Mouse (Mus musculus): Measurements from ENCODE around the gene Tbc1d22a.

Tbc1d22a gene

DNA sequence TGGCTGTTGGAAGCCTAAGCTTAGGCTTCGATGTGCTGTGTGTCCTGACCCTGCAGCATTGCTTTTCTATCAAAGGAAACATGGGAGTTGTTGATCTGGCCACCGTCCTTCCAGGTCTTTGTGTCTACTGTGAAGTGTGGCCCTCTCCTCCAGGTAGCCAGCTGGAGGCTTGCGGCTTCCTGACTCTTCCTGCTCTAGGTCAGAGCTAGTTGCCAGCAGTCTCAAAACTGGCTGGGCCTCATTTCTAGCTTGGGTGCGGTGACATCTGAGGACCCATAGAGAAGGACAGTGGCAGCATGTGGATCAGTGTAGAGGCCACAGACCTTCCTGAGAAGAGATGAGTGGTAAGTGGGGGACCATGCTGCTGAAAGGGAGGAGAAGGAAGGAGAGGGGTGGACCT lies 120.0 kb downstream of the Tbc1d22a start:
- no peak for DNase-seq (ENCODE audit: low read depth, low spot score)

DNA sequence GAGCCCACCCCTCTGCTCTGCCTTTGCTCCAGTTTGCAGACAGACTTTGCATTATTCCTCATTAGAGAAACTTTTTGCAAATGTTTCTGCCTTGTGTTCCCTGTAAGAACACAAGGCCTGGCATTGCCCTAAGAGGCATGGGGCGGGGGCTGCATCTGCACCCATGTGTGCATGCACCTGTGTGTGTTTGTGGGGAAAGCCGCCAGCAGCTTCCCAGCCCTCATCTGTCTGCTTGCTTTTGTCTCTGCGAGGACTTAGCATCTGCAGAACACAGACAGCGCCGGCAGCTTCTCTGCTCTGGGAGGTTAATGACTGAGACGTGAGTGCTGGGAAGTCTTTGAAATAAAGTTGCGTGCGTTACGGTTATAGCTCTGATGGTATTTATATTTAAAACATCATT lies 120.5 kb downstream of the Tbc1d22a start:
- no peak for DNase-seq (ENCODE audit: low read depth, low spot score)

- no peak for DNase-seq (ENCODE audit: low read depth, low spot score)
Observed at GRCm38 (mm10) chr15:86335781-86336180, 121.5 kb downstream of the Tbc1d22a start.

- DNase-seq (ENCODE audit: low read depth, low spot score): no peak
Observed at GRCm38 (mm10) chr15:86337726-86338125, 123.5 kb downstream of the Tbc1d22a start.

- DNase-seq (ENCODE audit: low read depth, low spot score): no peak
Observed at GRCm38 (mm10) chr15:86339736-86340135, 125.5 kb downstream of the Tbc1d22a start.

DNA sequence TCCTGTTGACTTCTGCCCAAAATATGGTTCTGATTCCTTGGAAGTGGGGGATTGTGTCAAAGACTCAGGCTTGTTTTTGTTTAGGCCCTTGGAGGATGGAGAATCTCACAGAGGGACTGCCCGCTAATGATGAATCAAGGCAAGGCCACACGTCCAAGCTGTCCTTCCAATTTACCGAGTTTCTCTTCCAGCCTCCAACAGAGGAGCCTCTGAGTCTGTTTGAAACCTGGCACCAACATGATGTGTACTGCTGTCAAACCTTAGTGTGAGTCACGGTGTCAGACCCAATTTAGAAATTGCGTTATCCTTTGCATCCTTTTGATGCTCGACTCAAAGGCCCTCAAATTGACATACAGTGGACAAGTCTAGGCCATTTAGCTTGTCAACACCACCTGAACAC lies 126.5 kb downstream of the Tbc1d22a start:
- no peak for DNase-seq (ENCODE audit: low read depth, low spot score)

- DNase-seq (ENCODE audit: low read depth, low spot score): no peak
Observed at GRCm38 (mm10) chr15:86342637-86343375, 128.5 kb downstream of the Tbc1d22a start.

- DNase-seq (ENCODE audit: low read depth, low spot score): peak; percentile 30
Observed at GRCm38 (mm10) chr15:86344906-86345331, 130.7 kb downstream of the Tbc1d22a start.

DNA sequence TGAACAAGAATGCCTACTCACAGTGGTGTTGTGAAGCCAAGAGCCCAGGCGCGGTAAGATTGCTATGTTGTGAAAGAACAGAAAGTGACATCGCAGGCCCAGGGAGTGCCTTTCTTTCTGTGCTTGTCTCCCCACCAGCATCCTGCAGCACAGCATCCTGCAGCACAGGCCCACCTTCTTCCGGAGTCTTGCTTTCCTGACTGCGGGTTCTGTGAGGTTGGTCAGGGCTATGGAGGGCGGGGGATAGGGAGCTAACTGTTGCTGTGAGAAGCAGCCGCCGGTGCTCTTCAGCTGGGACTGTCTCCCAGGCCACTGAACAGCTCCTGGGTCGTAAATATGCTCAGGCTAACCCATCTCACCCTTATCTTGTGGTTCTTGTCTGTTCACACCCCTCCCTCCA lies 131.6 kb downstream of the Tbc1d22a start:
- no peak for DNase-seq (ENCODE audit: low read depth, low spot score)

GRCm38 (mm10) chr15:86346606-86347005 lies 132.3 kb downstream of the Tbc1d22a start:
- DNase-seq (ENCODE audit: low read depth, low spot score): no peak

DNA sequence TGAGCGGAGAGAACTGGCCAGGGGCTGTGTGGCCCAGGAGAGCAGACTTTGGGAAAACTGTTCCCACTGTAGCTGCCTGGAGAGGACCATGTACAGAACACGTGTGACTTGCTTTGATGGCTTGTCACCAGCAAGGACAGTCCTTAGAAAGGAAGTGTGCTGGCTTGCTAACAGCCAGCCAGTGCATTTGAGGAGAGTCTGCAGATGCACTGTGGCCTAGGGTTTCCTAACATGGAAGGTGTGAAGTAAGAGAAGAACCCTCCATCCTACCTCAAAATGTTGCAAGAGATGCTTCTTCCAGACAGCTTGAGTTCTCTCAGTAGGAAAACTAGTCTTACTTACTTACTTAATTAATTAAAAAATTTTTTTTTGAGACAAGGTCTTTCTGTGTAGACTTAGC lies 140.7 kb downstream of the Tbc1d22a start:
- DNase-seq (ENCODE audit: low read depth, low spot score): no peak

GRCm38 (mm10) chr15:86355857-86356256 lies 141.6 kb downstream of the Tbc1d22a start:
- no peak for DNase-seq (ENCODE audit: low read depth, low spot score)

- DNase-seq (ENCODE audit: low read depth, low spot score): no peak
Observed at GRCm38 (mm10) chr15:86360376-86360775, 146.1 kb downstream of the Tbc1d22a start.

GRCm38 (mm10) chr15:86362306-86363150 lies 148.3 kb downstream of the Tbc1d22a start:
- DNase-seq (ENCODE audit: low read depth, low spot score): no peak

GRCm38 (mm10) chr15:86363841-86364295 lies 149.6 kb downstream of the Tbc1d22a start:
- DNase-seq (ENCODE audit: low read depth, low spot score): no peak

DNA sequence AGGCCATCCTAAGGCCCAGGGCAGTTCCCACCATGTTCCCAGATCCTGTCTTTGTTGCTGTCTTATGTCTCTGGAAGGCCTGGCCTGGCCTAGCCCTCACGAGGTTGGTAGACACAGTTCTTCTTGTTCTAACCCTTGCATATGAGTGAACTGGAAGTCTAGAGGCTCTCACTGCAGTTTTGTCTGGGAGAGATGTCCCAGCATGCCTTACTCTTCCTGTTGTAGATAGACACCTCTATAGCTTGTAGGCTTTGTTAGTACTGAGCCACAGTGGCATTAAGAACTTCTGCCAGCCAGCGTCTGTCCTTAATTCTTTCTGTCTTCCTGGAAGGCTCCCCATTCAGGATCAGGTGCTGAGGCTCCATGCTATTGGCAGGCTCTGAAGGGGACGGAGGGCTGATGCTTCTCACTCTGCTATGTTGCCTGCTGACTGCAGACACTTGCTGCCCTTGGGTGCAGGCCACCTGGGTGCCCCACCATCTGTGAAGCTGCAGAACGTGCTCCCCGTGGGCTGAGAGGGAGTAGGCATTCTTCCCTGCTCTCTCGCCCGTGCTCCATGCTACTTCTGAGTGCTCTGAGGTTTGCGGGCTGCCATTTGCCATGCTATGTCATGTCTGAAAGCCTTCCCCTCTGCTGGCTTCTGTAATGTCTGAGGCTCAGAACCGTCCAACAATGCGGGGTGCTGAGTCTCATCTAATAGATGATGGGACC lies 150.8 kb downstream of the Tbc1d22a start:
- DNase-seq (ENCODE audit: low read depth, low spot score): no peak

GRCm38 (mm10) chr15:86366726-86367125 lies 152.5 kb downstream of the Tbc1d22a start:
- DNase-seq (ENCODE audit: low read depth, low spot score): no peak

GRCm38 (mm10) chr15:86367247-86367646 lies 153.0 kb downstream of the Tbc1d22a start:
- DNase-seq (ENCODE audit: low read depth, low spot score): no peak

DNA sequence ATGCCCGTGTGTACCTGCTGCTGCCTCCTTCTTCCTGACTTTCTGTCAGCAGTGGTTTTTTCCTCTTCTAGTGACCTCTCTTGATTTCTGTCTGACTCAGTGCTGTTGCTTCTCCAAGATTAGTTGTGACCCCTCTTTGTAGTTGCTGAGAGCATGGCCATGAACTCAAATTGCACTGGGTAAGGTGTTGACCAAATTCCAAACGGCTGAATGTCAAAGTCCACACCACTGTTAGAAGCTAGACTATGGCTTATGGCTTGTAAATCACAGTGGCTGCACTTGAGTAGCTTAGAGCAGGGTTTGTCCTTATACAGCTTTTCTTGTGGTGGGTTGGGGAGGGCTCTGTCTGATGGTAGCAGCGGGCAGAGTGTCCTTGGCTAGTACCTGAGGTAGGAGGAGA lies 156.6 kb downstream of the Tbc1d22a start:
- DNase-seq (ENCODE audit: low read depth, low spot score): no peak

DNA sequence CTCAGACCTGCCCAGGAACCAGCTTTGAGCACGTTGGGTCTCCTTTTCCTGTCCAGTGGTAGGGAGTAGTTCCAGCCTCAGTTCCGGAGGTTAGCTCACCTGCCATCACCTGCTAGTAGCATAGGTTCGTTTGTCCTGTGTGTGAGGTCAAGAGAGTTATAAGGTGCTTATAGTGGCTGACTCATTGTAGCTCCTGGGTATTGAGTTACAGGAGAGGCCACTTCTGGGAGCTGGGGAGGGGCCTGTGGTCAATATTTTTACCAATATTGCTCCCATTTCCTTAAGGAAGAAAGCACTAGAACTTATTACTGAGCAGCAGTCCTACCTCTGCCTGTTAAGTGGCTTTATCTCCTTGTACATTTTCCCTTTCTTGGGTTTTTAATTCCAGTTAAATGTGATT lies 161.0 kb downstream of the Tbc1d22a start:
- DNase-seq (ENCODE audit: low read depth, low spot score): no peak

DNA sequence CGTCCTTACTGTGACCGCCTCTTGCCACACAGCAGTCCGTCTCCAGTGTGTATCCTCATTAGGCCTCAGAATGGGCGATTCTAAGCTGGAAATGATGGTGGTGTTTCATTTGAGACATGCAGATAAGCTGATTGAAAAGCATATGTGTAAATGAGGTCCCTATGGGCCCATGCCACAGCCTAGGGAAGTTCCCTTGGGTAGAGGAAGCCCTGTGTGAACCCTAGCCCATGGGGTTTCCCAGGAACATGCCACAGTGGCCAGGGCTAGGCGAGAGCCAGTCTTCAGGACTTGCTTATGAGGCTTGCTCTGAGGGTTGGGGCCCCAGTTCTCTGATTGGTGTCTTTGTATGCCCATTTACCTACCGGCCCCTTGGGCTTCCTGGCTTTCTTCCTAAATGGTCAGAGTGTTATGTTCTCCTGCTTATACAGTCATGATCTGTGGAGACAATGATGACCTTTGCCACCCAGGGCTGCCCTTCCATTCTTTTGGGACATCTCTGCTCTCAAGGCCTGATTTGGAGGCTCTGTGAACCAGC lies 161.7 kb downstream of the Tbc1d22a start:
- no peak for DNase-seq (ENCODE audit: low read depth, low spot score)

DNA sequence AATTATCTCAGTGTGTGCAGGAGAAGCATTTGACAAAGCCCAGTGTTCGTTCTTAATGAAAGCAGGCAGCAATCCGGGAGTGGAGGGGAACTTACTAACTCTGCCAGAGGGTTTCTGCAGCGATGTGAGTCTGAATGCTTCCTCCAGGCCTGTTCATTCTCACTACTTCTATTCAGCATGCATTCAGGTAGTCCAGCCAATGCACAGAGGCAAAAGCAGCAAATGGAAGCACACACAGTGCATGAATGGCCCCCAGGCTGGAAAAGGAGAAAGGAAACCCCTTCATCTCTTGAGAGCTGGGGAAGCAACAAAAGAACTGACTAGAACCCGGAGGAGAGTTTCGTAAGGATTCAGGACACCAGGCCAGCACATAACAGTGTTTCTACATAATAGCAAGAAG lies 169.0 kb downstream of the Tbc1d22a start:
- DNase-seq (ENCODE audit: low read depth, low spot score): no peak

Measured in forelimb bud, embryonic 11.5 days (tissue).